Mouse (Mus musculus) cerebellum, postnatal 4 days (tissue): ENCODE measurements around the gene Cyth1.

Source experiments
- DNase-seq, 2 experiments: peaks; one replicate each; pipeline ENCODE4 v3.0.0; 2022; ENCODE audit warnings: low spot score in 2 of 2, mixed read lengths in 1 of 2

Cyth1 gene

GRCm38 (mm10) chr11:118118777-118119176, 129.6 kb downstream of the Cyth1 start:
- no peak for DNase-seq

- no peak for DNase-seq
Observed at GRCm38 (mm10) chr11:118114581-118115110, 133.7 kb downstream of the Cyth1 start.

GRCm38 (mm10) chr11:118113516-118114205, 134.7 kb downstream of the Cyth1 start:
- DNase-seq: no peak

GRCm38 (mm10) chr11:118104001-118104400, 144.4 kb downstream of the Cyth1 start:
- DNase-seq: peak; percentile 56 to 82

- DNase-seq: no peak
Observed at GRCm38 (mm10) chr11:118103383-118103782, 145.0 kb downstream of the Cyth1 start.

GRCm38 (mm10) chr11:118102838-118103237, 145.6 kb downstream of the Cyth1 start:
- peak; percentile 76 to 85 for DNase-seq

- no peak for DNase-seq
Observed at GRCm38 (mm10) chr11:118101133-118101532, 147.3 kb downstream of the Cyth1 start.

- DNase-seq: no peak
Observed at GRCm38 (mm10) chr11:118096736-118097135, 151.7 kb downstream of the Cyth1 start.

- DNase-seq: no peak
Observed at GRCm38 (mm10) chr11:118095004-118095403, 153.4 kb downstream of the Cyth1 start.

GRCm38 (mm10) chr11:118091002-118091670, 157.3 kb downstream of the Cyth1 start:
- DNase-seq: no peak

- DNase-seq: no peak
Observed at GRCm38 (mm10) chr11:118088896-118089295, 159.5 kb downstream of the Cyth1 start.

GRCm38 (mm10) chr11:118085961-118086360, 162.4 kb downstream of the Cyth1 start:
- DNase-seq: no peak

- DNase-seq: no peak
Observed at GRCm38 (mm10) chr11:118085176-118085575, 163.2 kb downstream of the Cyth1 start.

GRCm38 (mm10) chr11:118084266-118084665, 164.1 kb downstream of the Cyth1 start:
- no peak for DNase-seq

GRCm38 (mm10) chr11:118083811-118084210, 164.6 kb downstream of the Cyth1 start:
- peak; percentile 80 to 81 for DNase-seq

GRCm38 (mm10) chr11:118082294-118082693, 166.1 kb downstream of the Cyth1 start:
- DNase-seq: no peak
